Mouse (Mus musculus) ES-CJ7 (cell line): ENCODE data around the gene Ehbp1l1.

Experiments used
- DNase-seq: peaks from one replicate; pipeline ENCODE4 v3.0.0; 2011; ENCODE audit warnings: low read depth, low spot score

Ehbp1l1 gene

DNA sequence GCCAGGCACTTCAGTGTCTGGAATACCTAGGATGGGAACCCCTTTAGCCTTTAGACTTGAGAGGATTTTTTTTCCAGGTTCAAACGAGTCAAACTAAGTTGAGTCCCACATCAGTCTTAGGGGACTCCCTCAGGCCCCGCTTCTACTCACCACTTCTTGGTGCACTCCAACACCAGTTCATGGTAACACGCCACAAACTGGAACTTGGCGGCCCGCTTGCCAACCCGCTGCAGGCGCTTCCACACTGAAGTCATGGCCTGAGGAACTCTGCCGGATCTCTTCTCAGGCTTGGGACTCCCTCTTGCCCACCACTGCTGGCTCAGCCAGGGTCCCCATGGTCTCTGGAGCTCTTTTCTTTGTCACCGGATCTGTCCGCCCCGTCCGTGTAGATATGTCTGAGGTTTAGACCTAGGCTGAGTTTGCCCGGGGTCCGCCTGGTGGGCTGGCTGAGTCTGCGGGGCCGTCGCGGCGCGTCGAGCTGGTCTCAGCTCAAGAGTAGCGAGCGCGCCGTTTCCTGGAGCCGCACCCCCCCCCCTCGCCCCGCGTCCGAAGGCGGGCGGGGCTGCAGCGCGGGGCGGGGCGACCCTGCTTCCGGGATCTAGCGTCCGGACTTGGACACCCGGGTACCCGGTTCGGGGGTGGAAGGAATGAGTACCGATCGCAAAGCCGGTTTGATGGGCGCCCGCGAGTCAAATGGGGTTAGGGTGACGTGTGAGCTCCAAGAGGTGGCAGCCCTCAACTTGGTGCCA, at the start of gene Ehbp1l1:
Gene Ehbp1l1, minus strand, starts transcription at position 551 of the 749 bp plus-strand sequence.
- no peak for DNase-seq

DNA sequence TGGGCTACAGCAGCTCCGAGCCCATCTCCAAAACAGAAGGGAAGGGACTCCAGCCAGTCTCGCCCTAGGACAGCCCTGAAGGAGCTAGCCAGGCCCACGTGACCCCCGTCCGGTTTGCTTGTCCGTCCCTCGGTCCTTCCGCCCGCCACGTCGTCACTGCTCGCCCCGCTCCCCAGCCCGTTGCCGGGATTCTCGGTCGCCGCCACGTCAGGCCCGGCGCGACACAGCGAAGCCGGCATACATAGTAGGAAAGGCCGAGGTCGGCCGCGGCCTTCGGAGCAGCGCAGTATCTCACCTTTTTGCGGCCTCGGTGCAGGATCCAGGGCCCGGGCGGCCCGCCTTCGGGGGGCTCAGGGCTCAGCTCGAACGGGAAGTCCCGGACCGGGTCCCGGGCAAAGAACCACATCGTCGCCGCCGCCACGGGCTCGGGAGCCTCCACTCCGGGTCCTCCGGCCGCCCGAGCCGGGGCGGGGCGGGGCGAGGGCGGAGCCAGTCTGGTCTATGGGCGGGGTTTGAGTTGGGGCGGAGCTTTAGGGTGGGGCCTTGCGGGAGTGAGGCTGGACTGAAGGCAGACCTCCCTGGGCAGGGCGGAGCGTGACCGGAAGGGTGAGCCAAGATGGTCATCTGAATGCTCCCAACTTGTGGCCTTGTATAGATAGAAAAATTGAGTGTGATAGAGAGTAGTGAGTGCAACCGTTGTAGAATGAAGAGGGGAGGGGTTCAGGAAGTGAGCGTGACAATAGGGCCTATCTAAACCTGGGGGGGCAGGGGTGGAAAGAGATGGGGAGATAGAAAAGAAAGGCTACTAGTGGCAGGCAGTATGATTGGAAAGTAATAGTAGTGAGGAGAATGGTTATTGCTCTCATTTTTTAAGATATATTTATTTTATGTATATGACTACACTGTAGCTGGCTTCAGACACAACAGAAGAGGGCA, 45.1 kb upstream of the Ehbp1l1 start, which contains the start of gene Scyl1:
Gene Scyl1, minus strand, starts transcription at position 495 of the 936 bp plus-strand sequence.
- DNase-seq, result peak; percentile 70

DNA sequence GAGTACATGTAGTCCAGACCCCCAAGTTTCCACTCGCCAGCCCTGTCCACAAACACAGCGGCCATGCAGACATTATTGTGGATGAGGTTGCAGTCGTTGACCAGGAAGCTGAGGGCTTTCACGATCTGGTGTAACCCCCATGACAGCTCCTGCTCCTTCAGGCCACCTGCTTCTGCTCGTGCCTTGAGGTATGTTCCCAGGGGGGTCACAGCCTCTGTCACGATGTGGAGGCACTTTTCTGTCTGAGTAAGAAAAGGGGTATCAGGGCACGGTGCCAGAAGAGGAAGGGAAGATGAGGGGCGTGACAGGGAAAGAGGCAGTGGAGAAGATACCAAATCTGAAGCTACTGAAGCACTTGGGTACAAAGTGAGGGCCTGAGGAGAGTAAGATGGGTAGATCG, 44.2 kb upstream of the Ehbp1l1 start:
- no peak for DNase-seq

DNA sequence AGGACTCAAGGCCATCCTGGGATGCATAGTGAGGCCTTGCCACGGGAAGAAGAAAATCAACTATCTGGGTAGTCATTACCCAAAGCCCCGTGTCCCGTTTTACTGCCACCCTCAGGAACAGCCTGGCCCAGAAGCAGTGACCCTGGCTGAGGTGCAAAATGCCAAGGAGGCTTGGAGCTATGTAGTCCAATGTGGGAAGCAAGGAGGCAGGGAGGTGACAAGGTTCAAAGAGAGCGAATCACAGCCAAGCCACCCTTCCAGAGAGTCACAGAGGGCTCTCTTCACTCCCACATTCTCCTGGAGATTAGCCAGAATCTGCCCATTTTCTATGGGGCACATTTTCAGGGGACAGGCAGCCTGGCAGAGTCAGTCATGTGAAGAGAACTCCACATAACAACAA, 41.2 kb upstream of the Ehbp1l1 start:
- DNase-seq, result no peak

DNA sequence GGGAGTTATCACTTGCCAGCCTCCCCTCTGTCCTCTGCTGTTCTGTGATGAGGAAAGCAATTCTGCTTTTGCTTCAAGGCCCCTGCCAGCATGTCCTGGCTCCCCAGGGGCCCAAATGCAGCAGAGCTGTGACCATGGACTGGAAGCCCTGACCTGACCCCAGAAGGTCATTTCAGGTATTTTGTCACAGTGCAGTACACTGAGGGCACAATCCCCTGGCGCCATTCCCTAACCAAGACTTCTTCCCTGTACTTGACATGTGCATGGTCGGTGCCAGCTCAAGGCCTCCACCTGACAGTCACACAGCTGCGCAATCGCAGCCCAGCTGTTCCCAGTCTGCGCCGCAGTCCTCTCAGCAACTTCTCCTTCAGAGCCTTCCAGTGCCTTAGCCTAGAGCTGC, 37.0 kb upstream of the Ehbp1l1 start:
- DNase-seq, result no peak

DNA sequence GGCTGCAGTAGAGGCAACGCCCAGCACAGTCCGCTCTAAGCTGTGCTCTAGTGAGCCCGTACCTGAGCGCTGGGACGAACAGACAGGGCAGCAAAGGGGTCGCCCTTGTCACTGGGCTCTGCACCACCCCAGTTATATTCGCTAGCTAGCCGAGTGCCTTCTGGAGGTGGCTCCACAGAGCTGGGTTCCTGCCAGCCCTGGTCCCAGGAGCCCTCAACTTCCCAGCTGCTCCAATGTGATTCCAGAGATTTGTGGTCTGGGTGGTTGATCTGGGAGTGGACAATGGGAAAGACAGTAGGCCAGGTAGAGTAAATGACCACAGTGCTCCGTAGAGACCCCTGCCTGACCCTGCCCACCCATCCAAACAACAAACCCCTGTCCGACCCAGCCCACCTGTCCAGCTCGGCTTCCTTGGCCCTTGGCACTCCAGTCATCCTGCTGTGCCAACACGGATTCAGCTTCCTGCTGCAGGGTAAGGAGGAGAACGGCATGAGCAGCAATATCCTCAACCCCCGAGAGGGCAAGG, 32.8 kb upstream of the Ehbp1l1 start:
- DNase-seq, result no peak

DNA sequence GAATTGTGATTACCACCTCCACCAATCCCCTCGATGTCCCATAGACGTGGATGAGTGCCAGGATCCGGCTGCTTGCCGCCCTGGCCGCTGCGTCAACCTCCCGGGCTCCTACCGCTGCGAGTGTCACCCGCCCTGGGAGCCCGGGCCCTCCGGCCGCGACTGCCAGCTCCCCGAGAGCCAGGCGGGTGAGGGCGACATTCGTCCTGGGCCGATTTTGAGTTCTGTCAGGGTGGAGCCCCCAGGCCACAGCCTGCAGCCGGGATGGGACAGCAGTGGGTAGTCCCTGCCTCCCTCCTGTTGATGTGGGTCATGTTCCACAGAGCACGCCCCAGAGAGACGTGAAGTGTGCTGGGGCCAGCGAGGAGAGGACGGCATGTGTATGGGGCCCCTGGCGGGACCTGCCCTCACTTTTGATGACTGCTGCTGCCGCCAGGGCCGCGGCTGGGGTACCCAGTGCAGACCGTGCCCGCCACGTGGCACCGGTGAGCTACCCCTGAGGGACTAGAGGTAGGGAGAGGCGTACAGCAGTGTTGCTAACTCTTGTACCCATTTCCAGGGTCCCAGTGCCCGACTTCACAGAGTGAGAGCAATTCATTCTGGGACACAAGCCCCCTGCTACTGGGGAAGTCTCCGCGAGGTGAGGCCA, 31.0 kb upstream of the Ehbp1l1 start:
- DNase-seq, result no peak

DNA sequence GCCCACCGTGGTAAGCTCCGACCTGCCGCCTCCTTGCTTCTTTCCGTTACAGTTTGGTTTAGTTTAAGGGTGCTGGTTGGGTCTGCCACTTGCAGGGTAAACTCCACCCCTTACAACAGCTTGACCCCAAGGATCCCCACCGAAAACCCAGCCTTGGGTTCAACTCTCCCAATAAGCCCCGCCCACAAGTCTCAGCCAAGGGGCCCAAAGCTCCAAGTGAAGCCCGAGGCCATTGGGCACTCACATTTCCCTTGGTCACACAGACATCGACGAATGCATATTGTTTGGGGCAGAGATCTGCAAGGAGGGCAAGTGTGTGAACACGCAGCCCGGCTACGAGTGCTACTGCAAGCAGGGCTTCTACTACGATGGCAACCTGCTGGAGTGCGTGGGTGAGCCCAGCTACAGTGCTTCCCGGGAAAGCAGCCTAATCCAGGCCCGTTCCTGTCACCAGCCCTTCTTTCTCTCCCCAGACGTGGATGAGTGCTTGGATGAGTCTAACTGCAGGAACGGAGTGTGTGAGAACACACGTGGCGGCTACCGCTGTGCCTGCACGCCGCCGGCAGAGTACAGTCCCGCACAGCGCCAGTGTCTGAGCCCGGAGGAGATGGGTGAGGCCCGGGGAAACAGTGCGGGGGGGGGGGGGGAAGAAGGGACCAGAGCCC, 30.3 kb upstream of the Ehbp1l1 start:
- DNase-seq, result no peak

DNA sequence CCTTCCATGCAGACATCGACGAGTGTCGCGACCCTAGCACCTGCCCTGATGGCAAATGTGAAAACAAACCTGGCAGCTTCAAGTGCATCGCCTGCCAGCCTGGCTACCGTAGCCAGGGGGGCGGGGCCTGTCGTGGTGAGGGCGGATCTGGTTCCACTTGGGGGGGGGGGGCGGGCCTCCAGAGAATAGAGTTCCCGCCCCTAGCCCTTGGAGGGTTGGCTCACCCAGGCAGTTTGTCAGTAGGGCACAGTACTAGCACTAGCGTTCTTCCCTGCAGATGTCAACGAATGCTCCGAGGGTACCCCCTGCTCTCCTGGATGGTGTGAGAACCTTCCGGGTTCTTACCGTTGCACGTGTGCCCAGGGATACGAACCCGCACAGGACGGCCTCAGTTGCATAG, 25.6 kb upstream of the Ehbp1l1 start:
- no peak for DNase-seq

DNA sequence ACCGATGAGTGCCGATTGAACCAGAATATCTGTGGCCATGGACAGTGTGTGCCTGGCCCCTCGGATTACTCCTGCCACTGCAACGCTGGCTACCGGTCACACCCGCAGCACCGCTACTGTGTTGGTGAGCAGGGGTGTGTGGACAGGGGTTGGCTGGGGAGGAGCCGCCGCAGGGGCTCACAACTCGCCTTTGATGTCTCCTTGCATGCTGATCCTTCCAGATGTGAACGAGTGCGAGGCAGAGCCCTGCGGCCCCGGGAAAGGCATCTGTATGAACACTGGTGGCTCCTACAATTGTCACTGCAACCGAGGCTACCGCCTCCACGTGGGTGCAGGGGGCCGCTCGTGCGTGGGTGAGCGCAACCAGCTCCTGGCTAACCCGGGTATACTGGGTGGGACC, 24.8 kb upstream of the Ehbp1l1 start:
- DNase-seq, result no peak

DNA sequence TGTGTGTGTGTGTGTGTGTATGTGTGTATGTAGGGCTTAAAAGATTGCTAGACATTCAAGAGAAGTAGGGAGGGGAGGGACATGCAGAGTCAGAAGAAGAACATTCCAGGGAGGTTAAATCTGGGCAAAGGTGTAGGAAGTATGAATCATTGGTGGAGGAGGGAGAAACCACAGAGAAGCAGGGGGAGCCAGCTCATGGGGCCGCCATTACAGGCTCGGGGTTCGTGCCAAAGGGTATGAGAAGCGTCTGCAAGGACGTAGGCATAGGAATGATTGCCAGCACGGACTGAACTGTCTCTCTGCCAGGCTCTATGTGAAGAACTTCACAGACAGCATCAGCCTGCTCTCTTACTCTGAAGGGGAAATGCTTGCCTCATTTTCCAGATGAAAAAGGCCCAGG, 23.4 kb upstream of the Ehbp1l1 start:
- no peak for DNase-seq

DNA sequence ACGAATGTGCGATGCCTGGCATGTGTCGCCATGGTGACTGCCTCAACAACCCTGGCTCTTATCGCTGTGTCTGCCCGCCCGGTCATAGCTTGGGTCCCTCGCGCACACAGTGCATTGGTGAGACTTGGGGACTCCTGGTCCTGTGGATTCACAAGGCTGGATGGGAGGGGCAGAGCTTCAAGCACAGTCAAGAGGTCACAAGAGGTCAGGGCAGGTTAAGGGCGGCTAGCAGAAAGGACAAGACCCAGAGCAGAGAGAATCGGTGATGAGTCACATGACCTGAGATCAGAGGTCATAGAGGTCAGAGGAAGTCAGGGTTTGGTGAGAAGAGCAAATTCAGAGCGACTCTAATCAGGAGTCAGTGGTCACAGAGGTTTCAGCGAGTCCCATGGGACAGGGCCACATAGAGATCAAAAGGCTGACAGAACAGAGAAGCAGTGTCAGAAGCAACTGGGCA, 20.8 kb upstream of the Ehbp1l1 start:
- peak; percentile 71 for DNase-seq

DNA sequence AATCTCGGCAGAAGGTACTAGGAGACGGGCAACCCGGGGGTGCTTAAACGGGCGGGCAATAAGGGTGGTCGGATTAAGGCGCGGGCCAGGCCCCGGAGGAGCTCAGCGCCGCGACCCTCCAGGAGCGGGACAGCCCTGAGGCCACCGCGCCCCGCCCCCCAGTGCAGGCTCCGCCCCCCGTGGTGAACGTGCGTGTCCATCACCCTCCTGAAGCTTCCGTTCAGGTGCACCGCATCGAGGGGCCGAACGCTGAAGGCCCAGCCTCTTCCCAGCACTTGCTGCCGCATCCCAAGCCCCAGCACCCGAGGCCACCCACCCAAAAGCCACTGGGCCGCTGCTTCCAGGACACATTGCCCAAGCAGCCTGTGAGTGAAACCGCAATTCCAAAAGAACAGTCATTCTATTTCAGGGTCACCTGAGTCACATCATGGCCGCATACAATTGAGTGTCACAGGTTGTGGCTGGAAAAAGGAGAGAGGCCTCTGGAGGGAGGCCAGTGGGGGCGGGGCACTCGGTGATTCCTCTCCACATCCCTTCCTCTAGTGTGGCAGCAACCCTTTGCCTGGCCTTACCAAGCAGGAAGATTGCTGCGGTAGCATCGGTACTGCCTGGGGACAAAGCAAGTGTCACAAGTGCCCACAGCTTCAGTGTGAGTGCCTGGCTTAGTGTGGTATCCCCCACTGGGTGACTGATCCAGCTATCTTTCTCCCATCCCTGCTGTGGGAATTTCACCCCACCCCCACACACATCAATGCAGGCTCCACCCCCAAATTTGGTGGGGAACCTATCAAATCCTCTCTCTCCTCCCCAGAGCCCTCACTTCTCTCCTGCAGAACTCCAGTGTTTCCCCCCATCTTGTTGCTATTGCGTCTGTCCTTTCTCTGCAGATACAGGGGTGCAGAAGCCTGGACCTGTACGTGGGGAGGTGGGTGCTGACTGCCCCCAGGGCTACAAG, 19.9 kb upstream of the Ehbp1l1 start:
- DNase-seq, result peak; percentile 53

DNA sequence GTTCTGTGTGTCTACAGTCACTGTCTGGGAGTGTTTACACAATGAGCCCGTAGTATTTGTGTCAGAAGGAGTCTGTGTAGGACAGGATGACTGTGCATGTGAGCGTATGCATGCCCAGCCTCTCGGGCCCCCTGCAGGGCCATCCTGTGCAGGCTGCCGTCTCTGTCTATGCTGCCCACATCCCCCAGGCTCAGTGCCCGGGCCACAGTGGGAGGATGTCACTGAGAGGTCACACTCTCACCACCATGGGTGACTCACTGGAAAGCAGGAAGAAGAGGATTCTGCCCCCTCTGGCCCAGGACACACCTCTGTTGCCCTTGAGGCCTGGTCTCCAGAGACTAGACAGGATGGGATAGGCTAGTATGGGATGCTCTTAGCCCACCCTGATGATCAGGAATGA, 17.5 kb upstream of the Ehbp1l1 start:
- DNase-seq, result no peak

DNA sequence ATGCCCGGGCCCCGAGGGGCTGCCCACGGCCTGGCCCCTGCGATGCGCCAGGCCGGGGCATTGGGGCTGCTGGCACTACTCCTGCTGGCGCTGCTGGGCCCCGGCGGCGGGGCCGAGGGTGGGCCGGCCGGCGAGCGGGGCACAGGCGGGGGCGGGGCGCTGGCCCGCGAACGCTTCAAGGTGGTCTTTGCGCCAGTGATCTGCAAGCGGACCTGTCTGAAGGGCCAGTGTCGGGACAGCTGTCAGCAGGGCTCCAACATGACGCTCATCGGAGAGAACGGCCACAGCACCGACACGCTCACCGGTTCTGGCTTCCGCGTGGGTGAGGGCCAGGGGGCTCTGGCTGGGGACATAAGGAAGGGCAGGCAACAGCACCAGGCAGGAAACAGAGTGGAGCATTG, 16.1 kb upstream of the Ehbp1l1 start:
- DNase-seq, result no peak

DNA sequence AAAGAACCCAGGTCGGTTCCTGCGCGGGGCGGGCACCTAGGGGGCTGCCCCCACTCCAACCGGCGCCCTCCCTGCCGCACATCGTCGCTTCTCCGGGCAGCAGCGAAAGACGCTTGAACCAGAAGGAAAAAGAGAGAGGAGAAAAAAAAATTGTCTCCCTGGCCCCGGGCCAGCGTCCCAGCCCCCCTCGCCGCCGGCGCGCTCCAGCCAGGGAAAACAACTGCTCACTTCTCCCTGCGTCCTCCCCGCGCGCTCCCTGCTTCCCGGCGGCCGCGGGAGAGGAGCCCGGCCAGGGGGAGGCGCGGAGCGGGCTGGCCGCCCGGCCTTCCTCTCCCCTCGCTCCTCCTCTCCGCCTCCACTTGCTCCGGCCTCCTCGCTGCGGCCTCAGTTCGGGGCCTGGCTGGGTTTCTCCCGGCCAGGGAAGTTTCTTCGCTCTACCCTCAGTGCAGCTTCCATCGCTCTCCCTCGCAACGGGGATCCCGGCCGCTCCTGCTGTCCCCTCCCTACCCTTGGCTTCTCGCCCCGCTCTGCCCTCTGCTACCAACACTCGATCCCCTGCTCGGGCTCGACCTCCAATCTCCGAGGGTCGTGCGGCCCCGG, 15.6 kb upstream of the Ehbp1l1 start:
- DNase-seq, result no peak

DNA sequence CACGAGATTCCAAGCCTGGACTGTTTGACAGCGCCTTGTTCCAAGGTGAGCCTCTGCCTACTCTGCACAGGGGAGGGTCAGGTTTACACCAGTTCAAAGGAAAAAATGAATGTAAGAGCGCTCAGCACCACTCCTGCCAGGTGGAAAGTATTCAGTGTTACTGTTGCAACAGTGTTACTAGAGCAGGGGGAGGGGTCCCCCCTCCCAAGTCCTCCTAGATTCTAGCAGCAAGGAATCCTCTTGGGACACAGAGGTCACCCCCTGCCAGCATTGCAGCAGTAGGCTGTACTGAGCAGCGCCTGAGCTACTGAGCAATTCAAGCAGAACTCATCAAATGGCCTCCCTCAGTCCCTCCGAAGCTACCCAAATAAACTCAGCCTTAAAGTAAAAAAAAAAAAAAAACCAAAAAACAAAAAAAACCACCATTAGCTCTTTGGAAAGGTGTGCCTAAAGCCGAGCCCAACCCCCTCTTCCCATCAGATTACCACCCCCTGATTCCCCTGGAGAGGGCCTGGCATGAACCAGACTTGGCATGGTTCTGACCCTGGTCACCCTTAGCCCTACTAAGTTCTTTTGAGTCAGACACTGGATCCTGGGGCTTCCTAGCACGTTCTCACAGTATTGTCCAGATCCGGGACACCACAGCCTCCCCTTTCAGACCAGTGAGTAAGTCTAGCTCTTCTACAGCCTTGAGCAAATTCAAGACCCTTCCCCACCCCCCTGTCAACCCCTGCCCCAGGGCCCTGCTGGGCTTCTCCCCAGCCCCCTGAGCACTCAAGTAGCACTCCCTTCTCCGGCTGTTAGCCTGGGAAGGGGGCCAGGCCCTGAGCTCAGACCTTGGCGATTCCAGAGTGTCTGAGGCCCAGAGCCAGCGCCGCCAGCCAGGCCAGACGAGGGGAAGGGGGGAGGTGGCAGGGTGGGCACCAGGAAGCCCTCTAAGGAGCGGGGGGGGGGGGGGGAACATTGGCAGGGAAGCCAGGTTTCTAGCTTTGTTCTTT, 14.5 kb upstream of the Ehbp1l1 start, which contains the start of gene Ltbp3:
Gene Ltbp3, plus strand, starts transcription at position 585 of the 998 bp plus-strand sequence.
- no peak for DNase-seq

DNA sequence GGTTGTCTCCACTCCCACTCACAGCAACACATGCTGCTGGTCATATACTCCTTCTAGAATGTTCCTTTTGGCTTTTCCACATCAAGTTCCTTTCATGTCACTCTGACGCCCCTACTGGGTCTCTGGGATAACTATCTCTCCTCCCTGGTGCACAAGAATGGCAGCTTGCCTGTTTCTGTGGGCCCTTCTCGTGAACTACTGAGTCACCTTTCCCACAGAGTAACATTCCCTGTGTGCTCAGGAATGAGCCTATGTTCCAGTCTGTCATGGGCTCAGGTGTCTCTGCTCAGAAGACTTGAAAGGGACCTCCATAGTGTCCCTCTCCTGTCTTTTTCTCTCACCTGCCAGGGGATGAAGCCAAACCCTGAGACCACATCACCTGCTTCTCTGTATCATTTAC, 13.3 kb upstream of the Ehbp1l1 start:
- no peak for DNase-seq
